8 mouse cellular contexts compared by ENCODE assay signal in genomic region chr17:75177920-75178867, GRCm38 (mm10).
DNase-seq lines count a peak whose midpoint lies in the region; ATAC-seq and TF ChIP-seq lines count a peak whose summit lies in the region.

No protein-coding gene starts in this region.

- no peak for TF ChIP-seq POLR2A in limb, embryonic 14.5 days (IDR thresholded peaks at IDR 0.05; ENCODE audit: borderline replicate concordance, extremely low read depth, insufficient read depth, insufficient read length)

- 48% methylated on average over 24 of the region's 24 CpGs for WGBS in hindbrain, embryonic 16.5 days
- WGBS in limb, embryonic 14.5 days = 16% methylated on average over 24 of the region's 24 CpGs
- 61% methylated on average over 24 of the region's 24 CpGs for WGBS in neural tube, embryonic 11.5 days

- no peak overlapping the region for H3K27ac ChIP-seq in hindbrain, embryonic 16.5 days (ENCODE audit: low read depth, low read length)
- H3K27ac ChIP-seq in limb, embryonic 14.5 days (replicated peaks; ENCODE audit: low read depth, low read length) = peak overlapping the region; percentile 61
- no peak overlapping the region for H3K27ac ChIP-seq in neural tube, embryonic 11.5 days (ENCODE audit: low read depth, low read length)

- no peak overlapping the region for H3K4me3 ChIP-seq in hindbrain, embryonic 16.5 days (ENCODE audit: low read length)
- H3K4me3 ChIP-seq in limb, embryonic 14.5 days (replicated peaks; ENCODE audit: low read length) = peak overlapping the region; percentile 22
- H3K4me3 ChIP-seq in neural tube, embryonic 11.5 days (ENCODE audit: low read depth, low read length) = no peak overlapping the region

- H3K27me3 ChIP-seq in hindbrain, embryonic 16.5 days (replicated peaks; ENCODE audit: control insufficient read depth, insufficient read depth, low read length) = no peaks in the 10 kb centered on the region
- H3K27me3 ChIP-seq in limb, embryonic 14.5 days (ENCODE audit: control insufficient read depth, insufficient read depth, low read length) = no peaks in the 10 kb centered on the region
- no peaks in the 10 kb centered on the region for H3K27me3 ChIP-seq in neural tube, embryonic 11.5 days (ENCODE audit: control insufficient read depth, insufficient read depth, low read length)

- peak; percentile 11 for DNase-seq in adrenal gland, postnatal 10 days
- no peak for DNase-seq in adrenal gland, postnatal 36 days
- peak; percentile 52 for DNase-seq in embryo, embryonic 10 days (ENCODE audit: low spot score)
- DNase-seq in gastrocnemius, postnatal 36 days = peak; percentile 7 to 30
- DNase-seq in limb, embryonic 14.5 days (ENCODE audit: low spot score) = peak; percentile 78
- DNase-seq in neural tube, embryonic 11.5 days (ENCODE audit: low spot score) = peak; percentile 40
- no peak for DNase-seq in thymus, postnatal 36 days

- peak overlapping the region; percentile 48 for H3K4me2 ChIP-seq in hindbrain, embryonic 16.5 days (ENCODE audit: low read length)
- H3K4me2 ChIP-seq in limb, embryonic 14.5 days (replicated peaks; ENCODE audit: low read depth, low read length, severe bottlenecking) = peak overlapping the region; percentile 47
- H3K4me2 ChIP-seq in neural tube, embryonic 11.5 days (ENCODE audit: low read depth) = no peak overlapping the region

- H3K9ac ChIP-seq in hindbrain, embryonic 16.5 days (ENCODE audit: low read depth, low read length) = no peak overlapping the region
- H3K9ac ChIP-seq in limb, embryonic 14.5 days (ENCODE audit: low read depth, low read length, severe bottlenecking) = peak overlapping the region; percentile 28; the same call in 1 of the 2 replicates
- H3K9ac ChIP-seq in neural tube, embryonic 11.5 days (ENCODE audit: low read length) = no peak overlapping the region

- peaks cover 5% of the 10 kb centered on the region for H3K4me1 ChIP-seq in hindbrain, embryonic 16.5 days (ENCODE audit: control insufficient read depth, insufficient read depth, low read depth, low read length)
- H3K4me1 ChIP-seq in limb, embryonic 14.5 days (ENCODE audit: control insufficient read depth, insufficient read depth, low read length) = peaks cover 44% of the 10 kb centered on the region
- no peaks in the 10 kb centered on the region for H3K4me1 ChIP-seq in neural tube, embryonic 11.5 days (ENCODE audit: control insufficient read depth, insufficient read depth, low read length)

- intact Hi-C loops in gastrocnemius, postnatal 36 days (cut with DNase I) = no loop called here

- no peaks in the 10 kb centered on the region for H3K9me3 ChIP-seq in hindbrain, embryonic 16.5 days (ENCODE audit: control insufficient read depth, low read length)
- no peaks in the 10 kb centered on the region for H3K9me3 ChIP-seq in limb, embryonic 14.5 days (ENCODE audit: control insufficient read depth, low read length)
- H3K9me3 ChIP-seq in neural tube, embryonic 11.5 days (ENCODE audit: control insufficient read depth, low read length) = no peaks in the 10 kb centered on the region

- H3K36me3 ChIP-seq in hindbrain, embryonic 16.5 days (ENCODE audit: control insufficient read depth, insufficient read depth, low read length) = no peaks in the 10 kb centered on the region
- H3K36me3 ChIP-seq in limb, embryonic 14.5 days (ENCODE audit: control insufficient read depth, insufficient read depth, low read length) = no peaks in the 10 kb centered on the region; the same call in 1 of the 2 replicates
- H3K36me3 ChIP-seq in neural tube, embryonic 11.5 days (ENCODE audit: control insufficient read depth, insufficient read depth, low read length) = no peaks in the 10 kb centered on the region

- peak; percentile 73 for ATAC-seq in hindbrain, embryonic 16.5 days
- peak; percentile 86 for ATAC-seq in limb, embryonic 14.5 days (ENCODE audit: low FRiP score, low read depth)
- no peak; the same call in 1 of the 2 replicates for ATAC-seq in neural tube, embryonic 11.5 days (ENCODE audit: insufficient read depth, low FRiP score, low TSS enrichment)

Comparison
In these comparisons a context has a peak if more than half of its experiments do, and no peak if none do; other contexts are left out.
1. DNase-seq: peak in adrenal gland, postnatal 10 days (single experiment), embryo, embryonic 10 days (single experiment), gastrocnemius, postnatal 36 days (2 of 2), limb, embryonic 14.5 days (single experiment) and neural tube, embryonic 11.5 days (single experiment); none in adrenal gland, postnatal 36 days (0 of 2) and thymus, postnatal 36 days (0 of 2).